In genomic region chr12:111951701-111952100, GRCm38 (mm10) we compare ENCODE assay signal across 16 mouse cellular contexts. TPM values are rescaled to one million over a fixed set of nuclear protein-coding genes. Genes with fewer than 3 reads are reported as not detected.
A peak's percentile ranks its signal among the peaks of the same experiment; 100 is the strongest.
DNase-seq lines count a peak whose midpoint lies in the region; ATAC-seq and TF ChIP-seq lines count a peak whose summit lies in the region.
"Had no signal": no experiment of that assay in that cellular context is flagged by ENCODE, and none has a peak within 500 bp of the region (broad histone marks: within the 10 kb centered on the region; RNA-seq: fewer than 3 reads in every experiment).

No protein-coding gene starts in this region.

- no peak overlapping the region for H3K4me2 ChIP-seq in kidney, postnatal 0 days (ENCODE audit: low read length)
- no peak overlapping the region for H3K4me2 ChIP-seq in lung, embryonic 16.5 days (ENCODE audit: low read depth, low read length)
- H3K4me2 ChIP-seq in stomach, postnatal 0 days (replicated peaks; ENCODE audit: low read depth) = no peak overlapping the region
- H3K4me2 ChIP-seq: embryonic facial prominence, embryonic 15.5 days; forebrain, embryonic 13.5 days; limb, embryonic 13.5 days had no signal

- H3K4me1 ChIP-seq in kidney, postnatal 0 days (replicated peaks; ENCODE audit: insufficient read depth, low read length) = no peaks in the 10 kb centered on the region
- H3K4me1 ChIP-seq in lung, embryonic 16.5 days (replicated peaks; ENCODE audit: control insufficient read depth, insufficient read depth, low read length) = peaks cover 8% of the 10 kb centered on the region
- H3K4me1 ChIP-seq in lung, adult 2 months (ENCODE audit: control insufficient read depth, insufficient read depth, low read length) = peaks cover 6% of the 10 kb centered on the region
- H3K4me1 ChIP-seq in limb, embryonic 10.5 days = no peaks in the 10 kb centered on the region; the same call in 1 of the 2 replicates
- peaks cover 5% of the 10 kb centered on the region; the same call in 1 of the 2 replicates for H3K4me1 ChIP-seq in stomach, postnatal 0 days (replicated peaks; ENCODE audit: control insufficient read depth, insufficient read depth)
- H3K4me1 ChIP-seq: forebrain, embryonic 13.5 days had no signal

- ATAC-seq in kidney, postnatal 0 days (replicated peaks; ENCODE audit: low FRiP score, low read depth) = 0 out of 2 replicates have a peak, but pooled peaks have one; percentile 25
- peak; percentile 26; the same call in 1 of the 2 replicates for ATAC-seq in lung, embryonic 16.5 days (ENCODE audit: low read depth)
- ATAC-seq in stomach, postnatal 0 days (ENCODE audit: low FRiP score, low TSS enrichment) = peak; percentile 70
- no peak for ATAC-seq in cerebellum, adult (ENCODE audit: insufficient number of reproducible peaks, low FRiP score, low TSS enrichment)
- no peak for ATAC-seq in inflammation-experienced regulatory T-cells, adult 6 months
- ATAC-seq: forebrain, embryonic 13.5 days had no signal

- H3K4me3 ChIP-seq in kidney, postnatal 0 days (replicated peaks; ENCODE audit: low read depth, low read length) = no peak overlapping the region
- H3K4me3 ChIP-seq in lung, embryonic 16.5 days (ENCODE audit: low read length) = no peak overlapping the region
- H3K4me3 ChIP-seq in lung, adult 2 months (replicated peaks; ENCODE audit: extremely low read depth, low read depth, low read length) = no peak overlapping the region
- H3K4me3 ChIP-seq in limb, embryonic 10.5 days = no peak overlapping the region
- no peak overlapping the region for H3K4me3 ChIP-seq in stomach, postnatal 0 days (ENCODE audit: low read depth, low read length)
- H3K4me3 ChIP-seq: embryonic facial prominence, embryonic 15.5 days; forebrain, embryonic 13.5 days; heart, embryonic 10.5 days; limb, embryonic 13.5 days; megakaryocyte, embryonic 14.5 days had no signal

- WGBS in kidney, postnatal 0 days = 32% methylated on average over 5 of the region's 5 CpGs
- 18% methylated on average over 5 of the region's 5 CpGs for WGBS in lung, embryonic 16.5 days
- WGBS in lung, adult 2 months = 29% methylated on average over 5 of the region's 5 CpGs
- 70% methylated on average over 5 of the region's 5 CpGs for WGBS in limb, embryonic 10.5 days
- WGBS in stomach, postnatal 0 days = 25% methylated on average over 5 of the region's 5 CpGs

- TF ChIP-seq CTCF in kidney, postnatal 0 days (IDR thresholded peaks at IDR 0.05; ENCODE audit: low read depth) = no peak
- no peak for TF ChIP-seq CTCF in lung, adult 2 months (IDR thresholded peaks at IDR 0.05; ENCODE audit: insufficient read depth, low read length)
- no peak for TF ChIP-seq CTCF in stomach, postnatal 0 days (IDR thresholded peaks at IDR 0.05; ENCODE audit: low read depth)

- no peak for TF ChIP-seq EP300 in stomach, postnatal 0 days (optimal IDR thresholded peaks at IDR 0.05)

- H3K9ac ChIP-seq in kidney, postnatal 0 days (ENCODE audit: low read depth, low read length) = no peak overlapping the region
- no peak overlapping the region for H3K9ac ChIP-seq in lung, embryonic 16.5 days (ENCODE audit: low read length)
- no peak overlapping the region for H3K9ac ChIP-seq in stomach, postnatal 0 days (ENCODE audit: low read length)
- H3K9ac ChIP-seq: embryonic facial prominence, embryonic 15.5 days; forebrain, embryonic 13.5 days; limb, embryonic 13.5 days had no signal

- TF ChIP-seq POLR2A in lung, adult 2 months (IDR thresholded peaks at IDR 0.05; ENCODE audit: borderline replicate concordance, extremely low read depth, low read depth, low read length) = no peak

- H3K36me3 ChIP-seq in kidney, postnatal 0 days (ENCODE audit: insufficient read depth, low read length) = no peaks in the 10 kb centered on the region
- no peaks in the 10 kb centered on the region for H3K36me3 ChIP-seq in lung, embryonic 16.5 days (ENCODE audit: control insufficient read depth, insufficient read depth, low read length)
- H3K36me3 ChIP-seq in limb, embryonic 10.5 days = no peaks in the 10 kb centered on the region
- H3K36me3 ChIP-seq in stomach, postnatal 0 days (ENCODE audit: control insufficient read depth, insufficient read depth, low read length) = no peaks in the 10 kb centered on the region
- H3K36me3 ChIP-seq: embryonic facial prominence, embryonic 15.5 days; heart, embryonic 10.5 days; limb, embryonic 13.5 days had no signal

- peak overlapping the region; percentile 62 for H3K27ac ChIP-seq in kidney, postnatal 0 days
- no peak overlapping the region for H3K27ac ChIP-seq in lung, embryonic 16.5 days (ENCODE audit: low read length)
- H3K27ac ChIP-seq in limb, embryonic 10.5 days = peak overlapping the region; percentile 56; the same call in 1 of the 2 replicates
- H3K27ac ChIP-seq in stomach, postnatal 0 days (replicated peaks) = peak overlapping the region; percentile 69
- H3K27ac ChIP-seq: embryonic facial prominence, embryonic 15.5 days; forebrain, embryonic 13.5 days; limb, embryonic 13.5 days had no signal

- H3K27me3 ChIP-seq in kidney, postnatal 0 days (ENCODE audit: insufficient read depth, low read length) = no peaks in the 10 kb centered on the region
- H3K27me3 ChIP-seq in lung, embryonic 16.5 days (ENCODE audit: control insufficient read depth, insufficient read depth, low read depth, low read length) = no peaks in the 10 kb centered on the region
- no peaks in the 10 kb centered on the region for H3K27me3 ChIP-seq in limb, embryonic 10.5 days (ENCODE audit: low read depth, poor library complexity, severe bottlenecking)
- no peaks in the 10 kb centered on the region for H3K27me3 ChIP-seq in stomach, postnatal 0 days (ENCODE audit: control insufficient read depth, insufficient read depth, low read length)
- H3K27me3 ChIP-seq: embryonic facial prominence, embryonic 15.5 days; forebrain, embryonic 13.5 days; limb, embryonic 13.5 days had no signal

- H3K9me3 ChIP-seq in kidney, postnatal 0 days (replicated peaks; ENCODE audit: low read length) = no peaks in the 10 kb centered on the region
- no peaks in the 10 kb centered on the region for H3K9me3 ChIP-seq in lung, embryonic 16.5 days (ENCODE audit: control insufficient read depth, low read length)
- no peaks in the 10 kb centered on the region for H3K9me3 ChIP-seq in limb, embryonic 10.5 days (replicated peaks)
- H3K9me3 ChIP-seq in stomach, postnatal 0 days (ENCODE audit: control insufficient read depth, low read length) = no peaks in the 10 kb centered on the region
- H3K9me3 ChIP-seq: embryonic facial prominence, embryonic 15.5 days; forebrain, embryonic 13.5 days; heart, embryonic 10.5 days; limb, embryonic 13.5 days; megakaryocyte, embryonic 14.5 days had no signal

- no peak for DNase-seq in kidney, postnatal 0 days (ENCODE audit: low spot score)
- DNase-seq in kidney, postnatal 25 days = no peak
- DNase-seq in lung, adult 2 months = no peak
- DNase-seq in limb, embryonic 10.5 days (ENCODE audit: low spot score) = no peak
- DNase-seq in stomach, postnatal 0 days (ENCODE audit: low spot score) = peak; percentile 62
- DNase-seq: cerebellum, postnatal 10 days; gastrocnemius, postnatal 14 days had no signal

RNA-seq across cellular contexts. Expression of gene Atp5mpl, which starts 15.1 kb away (rescaled TPM):
- 1,132 and 1,318 TPM in 2 replicates for polyA plus RNA-seq in kidney, postnatal 0 days (2015; fragmentation: Nextera tagmentation; extraction: Ambion mirVana)
- 621 and 663 TPM in 2 replicates for polyA plus RNA-seq in lung, embryonic 16.5 days (2015; fragmentation: Nextera tagmentation; extraction: Ambion mirVana)
- 10.4 and 20.5 TPM in 2 replicates for polyA plus RNA-seq in lung, adult 2 months (2012; rRNA removed)
- polyA plus RNA-seq in limb, embryonic 10.5 days (2016; fragmentation: Nextera tagmentation; extraction: Ambion mirVana) = 608 and 623 TPM in 2 replicates
- 814 and 865 TPM in 2 replicates for polyA plus RNA-seq in stomach, postnatal 0 days (2015; fragmentation: Nextera tagmentation; extraction: Ambion mirVana)
- polyA plus RNA-seq in inflammation-experienced regulatory T-cells, adult 6 months (2017; shearing (Covaris generic)) = 100 to 1,000 TPM; 235 to 309 (median 282) TPM

RNA-seq across cellular contexts. Expression of gene Tdrd9, which starts 19.7 kb away (rescaled TPM):
- 0.18 and 0.32 TPM in 2 replicates for polyA plus RNA-seq in kidney, postnatal 0 days (2015; fragmentation: Nextera tagmentation; extraction: Ambion mirVana)
- polyA plus RNA-seq in lung, embryonic 16.5 days (2015; fragmentation: Nextera tagmentation; extraction: Ambion mirVana) = 0.18 and 0.23 TPM in 2 replicates
- 0.05 and 0.09 TPM in 2 replicates for polyA plus RNA-seq in lung, adult 2 months (2012; rRNA removed)
- 0.65 and 0.69 TPM in 2 replicates for polyA plus RNA-seq in limb, embryonic 10.5 days (2016; fragmentation: Nextera tagmentation; extraction: Ambion mirVana)
- 0.01 TPM in 1 of 2 replicates, not detected in the other for polyA plus RNA-seq in stomach, postnatal 0 days (2015; fragmentation: Nextera tagmentation; extraction: Ambion mirVana)
- polyA plus RNA-seq in inflammation-experienced regulatory T-cells, adult 6 months (2017; shearing (Covaris generic)) = under 1 TPM in 1 of 3 experiments, not detected in 2; 0.10 TPM

RNA-seq across cellular contexts. Expression of gene Rd3l, which starts 29.4 kb away (rescaled TPM):
- not detected in 2 replicates for polyA plus RNA-seq in kidney, postnatal 0 days (2015; fragmentation: Nextera tagmentation; extraction: Ambion mirVana)
- polyA plus RNA-seq in lung, embryonic 16.5 days (2015; fragmentation: Nextera tagmentation; extraction: Ambion mirVana) = not detected in 2 replicates
- polyA plus RNA-seq in lung, adult 2 months (2012; rRNA removed) = not detected in 2 replicates
- polyA plus RNA-seq in limb, embryonic 10.5 days (2016; fragmentation: Nextera tagmentation; extraction: Ambion mirVana) = not detected in 2 replicates
- polyA plus RNA-seq in stomach, postnatal 0 days (2015; fragmentation: Nextera tagmentation; extraction: Ambion mirVana) = 0.08 and 0.13 TPM in 2 replicates
- polyA plus RNA-seq in inflammation-experienced regulatory T-cells, adult 6 months (2017; shearing (Covaris generic)) = not detected
- polyA plus RNA-seq: embryonic facial prominence, embryonic 15.5 days; forebrain, embryonic 13.5 days; limb, embryonic 13.5 days; urinary bladder, adult 2 months had no signal

RNA-seq across cellular contexts. Expression of gene Ppp1r13b, which starts 43.8 kb away (rescaled TPM):
- 14.6 and 16.7 TPM in 2 replicates for polyA plus RNA-seq in kidney, postnatal 0 days (2015; fragmentation: Nextera tagmentation; extraction: Ambion mirVana)
- 11.3 and 15.9 TPM in 2 replicates for polyA plus RNA-seq in lung, embryonic 16.5 days (2015; fragmentation: Nextera tagmentation; extraction: Ambion mirVana)
- polyA plus RNA-seq in lung, adult 2 months (2012; rRNA removed) = 32.0 and 34.1 TPM in 2 replicates
- polyA plus RNA-seq in limb, embryonic 10.5 days (2016; fragmentation: Nextera tagmentation; extraction: Ambion mirVana) = 4.8 and 6.0 TPM in 2 replicates
- 18.9 and 21.5 TPM in 2 replicates for polyA plus RNA-seq in stomach, postnatal 0 days (2015; fragmentation: Nextera tagmentation; extraction: Ambion mirVana)
- 10 to 100 TPM in 1 of 3 experiments, 1 to 10 TPM in 2; 4.1 to 12.6 (median 8.6) TPM for polyA plus RNA-seq in inflammation-experienced regulatory T-cells, adult 6 months (2017; shearing (Covaris generic))

Comparison
In these comparisons a context has a peak if more than half of its experiments do, and no peak if none do; other contexts are left out.
1. RNA of gene Atp5mpl, which starts 15.1 kb away (polyA plus RNA-seq): 1,132 to 1,318 TPM in kidney, postnatal 0 days, 814 to 865 TPM in stomach, postnatal 0 days, 621 to 663 TPM in lung, embryonic 16.5 days, 608 to 623 TPM in limb, embryonic 10.5 days and 235 to 309 TPM in inflammation-experienced regulatory T-cells, adult 6 months; 10.4 to 20.5 TPM in lung, adult 2 months; every median in the first group is over 10 times any median in the second.
2. ATAC-seq: peak in kidney, postnatal 0 days (single experiment), lung, embryonic 16.5 days (single experiment) and stomach, postnatal 0 days (single experiment); none in cerebellum, adult (single experiment) and inflammation-experienced regulatory T-cells, adult 6 months (single experiment).